Mouse (Mus musculus): ENCODE results near the gene Hist3h2ba. TPM values are rescaled to one million over a fixed set of nuclear protein-coding genes. Genes with fewer than 3 reads are reported as not detected.

The Hist3h2ba gene
- polyA plus RNA-seq, 1 experiment from 2014 or later = 31.7 TPM

- no peak overlapping the region for H3K4me3 ChIP-seq
- peak overlapping the region; percentile 5; the same call in 1 of the 2 replicates for H3K27ac ChIP-seq
- no peaks in the 10 kb centered on the region for H3K27me3 ChIP-seq
- peaks cover 52% of the 10 kb centered on the region for H3K36me3 ChIP-seq
- H3K4me1 ChIP-seq = peaks cover 35% of the 10 kb centered on the region
- no peak overlapping the region for H3K4me2 ChIP-seq
- WGBS = 86% methylated on average over 18 of the region's 18 CpGs
- no peak overlapping the region for H3K9ac ChIP-seq
- ATAC-seq (ENCODE audit: insufficient number of reproducible peaks, low FRiP score, low TSS enrichment, low read depth) = no peak
- no peaks in the 10 kb centered on the region for H3K9me3 ChIP-seq
Observed at GRCm38 (mm10) chr11:58982471-58983097, 33.9 kb downstream of the Hist3h2ba start.

GRCm38 (mm10) chr11:58983691-58984341 lies 35.1 kb downstream of the Hist3h2ba start:
- peaks cover 33% of the 10 kb centered on the region for H3K4me1 ChIP-seq
- H3K9me3 ChIP-seq = no peaks in the 10 kb centered on the region
- peaks cover 61% of the 10 kb centered on the region for H3K36me3 ChIP-seq
- H3K27me3 ChIP-seq = no peaks in the 10 kb centered on the region
- no peak overlapping the region for H3K4me2 ChIP-seq
- 89% methylated on average over 6 of the region's 6 CpGs for WGBS
- no peak overlapping the region for H3K27ac ChIP-seq
- H3K9ac ChIP-seq = no peak overlapping the region
- no peak for ATAC-seq (ENCODE audit: insufficient number of reproducible peaks, low FRiP score, low TSS enrichment, low read depth)
- no peak overlapping the region for H3K4me3 ChIP-seq

GRCm38 (mm10) chr11:58984657-58985056 lies 35.9 kb downstream of the Hist3h2ba start:
- Histone ChIP-seq H3K4me1 (peaks cover 25% of the 10 kb centered on the region), H3K27me3 (no peaks in the 10 kb centered on the region), H3K4me2 (no peak overlapping the region), H3K4me3 (no peak overlapping the region), H3K36me3 (peaks cover 70% of the 10 kb centered on the region), H3K9ac (no peak overlapping the region), H3K27ac (no peak overlapping the region), H3K9me3 (no peaks in the 10 kb centered on the region)
- no peak for ATAC-seq (ENCODE audit: insufficient number of reproducible peaks, low FRiP score, low TSS enrichment, low read depth)
- 95% methylated on average over 7 of the region's 7 CpGs for WGBS

- no peaks in the 10 kb centered on the region for H3K9me3 ChIP-seq
- no peaks in the 10 kb centered on the region for H3K27me3 ChIP-seq
- ATAC-seq (ENCODE audit: insufficient number of reproducible peaks, low FRiP score, low TSS enrichment, low read depth) = no peak
- H3K4me3 ChIP-seq = no peak overlapping the region
- H3K27ac ChIP-seq = no peak overlapping the region
- peaks cover 17% of the 10 kb centered on the region for H3K4me1 ChIP-seq
- no peak overlapping the region for H3K4me2 ChIP-seq
- no peak overlapping the region for H3K9ac ChIP-seq
- 86% methylated on average over 3 of the region's 3 CpGs for WGBS
- peaks cover 77% of the 10 kb centered on the region for H3K36me3 ChIP-seq
Observed at GRCm38 (mm10) chr11:58985299-58985917, 36.7 kb downstream of the Hist3h2ba start.

GRCm38 (mm10) chr11:58989166-58989565 lies 40.4 kb downstream of the Hist3h2ba start:
- no peak overlapping the region for H3K4me2 ChIP-seq
- H3K27me3 ChIP-seq = peaks cover 10% of the 10 kb centered on the region
- no peak for ATAC-seq (ENCODE audit: insufficient number of reproducible peaks, low FRiP score, low TSS enrichment, low read depth)
- H3K9ac ChIP-seq = no peak overlapping the region
- H3K27ac ChIP-seq = no peak overlapping the region
- no peak overlapping the region for H3K4me3 ChIP-seq
- H3K9me3 ChIP-seq = no peaks in the 10 kb centered on the region
- H3K36me3 ChIP-seq = peaks cover 66% of the 10 kb centered on the region
- peaks cover 2% of the 10 kb centered on the region for H3K4me1 ChIP-seq
- 89% methylated on average over 4 of the region's 4 CpGs for WGBS

DNA sequence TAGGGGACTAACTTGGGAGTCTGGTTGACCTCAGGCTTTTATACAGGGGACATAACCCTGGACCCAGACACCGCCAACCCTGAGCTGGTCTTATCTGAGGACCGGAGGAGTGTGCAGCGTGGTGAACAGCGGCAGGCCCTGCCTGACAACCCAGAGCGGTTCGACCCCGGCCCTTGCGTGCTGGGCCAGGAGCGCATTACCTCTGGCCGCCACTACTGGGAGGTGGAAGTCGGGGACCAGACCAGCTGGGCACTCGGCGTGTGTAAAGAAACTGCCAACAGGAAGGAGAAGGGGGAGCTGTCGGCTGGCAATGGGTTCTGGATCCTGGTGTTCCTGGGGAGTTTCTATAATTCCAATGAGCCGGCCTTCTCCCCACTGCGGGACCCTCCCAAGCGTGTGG lies 41.4 kb downstream of the Hist3h2ba start:
- no peaks in the 10 kb centered on the region for H3K9me3 ChIP-seq
- peaks cover 57% of the 10 kb centered on the region for H3K36me3 ChIP-seq
- no peak overlapping the region for H3K27ac ChIP-seq
- H3K4me1 ChIP-seq = peaks cover 7% of the 10 kb centered on the region
- WGBS = 88% methylated on average over 17 of the region's 17 CpGs
- peaks cover 19% of the 10 kb centered on the region for H3K27me3 ChIP-seq
- H3K9ac ChIP-seq = no peak overlapping the region
- H3K4me3 ChIP-seq = no peak overlapping the region
- ATAC-seq (ENCODE audit: insufficient number of reproducible peaks, low FRiP score, low TSS enrichment, low read depth) = no peak
- H3K4me2 ChIP-seq = no peak overlapping the region

DNA sequence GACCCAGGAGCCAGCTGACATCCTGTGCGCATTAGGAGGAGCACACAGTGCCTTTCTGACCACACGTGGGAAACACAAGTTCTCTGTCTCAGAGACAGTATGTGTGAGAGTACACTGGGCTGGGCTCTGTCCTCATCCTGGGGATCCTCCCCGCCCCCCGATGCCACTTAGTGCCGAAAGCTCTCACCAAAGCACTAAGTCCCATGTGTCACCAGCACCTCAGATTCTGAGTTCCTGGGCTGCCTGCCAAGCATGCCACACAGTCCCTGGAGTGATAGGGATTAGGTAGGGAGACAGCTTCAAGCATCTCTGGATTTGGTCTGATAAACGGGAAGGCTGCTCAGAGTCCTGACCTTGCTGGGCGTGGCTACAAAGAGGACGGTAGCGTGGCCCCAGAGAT lies 42.1 kb downstream of the Hist3h2ba start:
- H3K4me1 ChIP-seq = peaks cover 7% of the 10 kb centered on the region
- peaks cover 25% of the 10 kb centered on the region for H3K27me3 ChIP-seq
- no peak overlapping the region for H3K4me3 ChIP-seq
- H3K36me3 ChIP-seq = peaks cover 50% of the 10 kb centered on the region
- no peak overlapping the region for H3K4me2 ChIP-seq
- no peak overlapping the region for H3K27ac ChIP-seq
- ATAC-seq (ENCODE audit: insufficient number of reproducible peaks, low FRiP score, low TSS enrichment, low read depth) = no peak
- no peak overlapping the region for H3K9ac ChIP-seq
- H3K9me3 ChIP-seq = no peaks in the 10 kb centered on the region
- 80% methylated on average over 9 of the region's 9 CpGs for WGBS

DNA sequence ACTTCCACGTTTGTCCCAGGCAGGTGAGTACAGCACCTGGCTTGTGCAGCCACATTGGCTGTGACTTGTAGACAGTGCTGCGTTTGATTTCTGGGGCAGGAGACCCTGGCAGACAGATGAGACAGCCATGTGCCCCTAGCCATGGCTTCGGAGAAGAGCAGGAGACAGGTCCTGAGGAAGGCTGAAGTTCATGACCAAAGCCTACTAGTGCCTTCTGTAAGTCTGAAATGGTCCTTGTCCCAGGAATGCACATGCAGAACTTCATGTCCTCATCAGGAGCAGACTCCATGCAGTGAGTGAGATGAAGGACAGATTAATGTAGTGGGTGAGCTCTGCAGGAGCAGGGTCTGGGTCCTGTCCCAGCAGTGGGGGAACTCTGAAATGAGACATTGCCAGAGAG lies 43.2 kb downstream of the Hist3h2ba start:
- Histone ChIP-seq H3K36me3 (peaks cover 39% of the 10 kb centered on the region), H3K9ac (no peak overlapping the region), H3K4me2 (no peak overlapping the region), H3K4me3 (no peak overlapping the region), H3K27ac (no peak overlapping the region), H3K27me3 (peaks cover 37% of the 10 kb centered on the region), H3K4me1 (peaks cover 7% of the 10 kb centered on the region), H3K9me3 (no peaks in the 10 kb centered on the region)
- no peak for ATAC-seq (ENCODE audit: insufficient number of reproducible peaks, low FRiP score, low TSS enrichment, low read depth)
- 74% methylated on average over 3 of the region's 3 CpGs for WGBS

DNA sequence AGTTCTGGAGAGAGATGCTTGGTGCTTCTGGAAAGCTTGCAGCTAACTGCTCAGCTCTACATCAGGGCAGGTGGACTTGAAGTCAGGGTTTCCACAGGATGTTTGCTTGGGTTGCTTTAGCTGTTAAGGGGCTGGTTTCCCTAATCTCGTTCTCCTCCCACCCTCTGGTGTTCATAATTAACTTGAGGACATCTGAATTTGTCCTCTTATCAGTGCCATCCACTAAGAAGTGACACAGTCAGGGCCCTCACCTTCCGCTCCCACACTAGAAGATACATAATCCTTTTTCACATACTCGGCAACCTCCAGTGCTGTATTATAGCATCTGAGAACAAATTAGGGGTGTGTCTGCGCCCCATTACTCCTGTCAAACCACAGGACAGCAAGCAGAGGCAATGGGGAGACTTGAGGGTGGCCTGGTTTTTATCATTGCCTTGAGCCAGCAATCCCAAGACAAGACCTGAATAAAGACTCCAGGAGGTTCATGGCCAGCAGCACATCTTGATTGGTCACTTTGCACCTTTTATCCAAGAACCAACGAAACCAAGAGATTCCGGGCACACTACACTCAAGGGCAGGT lies 44.5 kb downstream of the Hist3h2ba start:
- Histone ChIP-seq H3K4me2 (no peak overlapping the region), H3K27ac (no peak overlapping the region), H3K9ac (no peak overlapping the region), H3K4me3 (no peak overlapping the region), H3K36me3 (peaks cover 29% of the 10 kb centered on the region), H3K4me1 (peaks cover 7% of the 10 kb centered on the region), H3K27me3 (peaks cover 41% of the 10 kb centered on the region), H3K9me3 (no peaks in the 10 kb centered on the region)
- 79% methylated on average over 6 of the region's 6 CpGs for WGBS
- no peak for ATAC-seq (ENCODE audit: insufficient number of reproducible peaks, low FRiP score, low TSS enrichment, low read depth)

DNA sequence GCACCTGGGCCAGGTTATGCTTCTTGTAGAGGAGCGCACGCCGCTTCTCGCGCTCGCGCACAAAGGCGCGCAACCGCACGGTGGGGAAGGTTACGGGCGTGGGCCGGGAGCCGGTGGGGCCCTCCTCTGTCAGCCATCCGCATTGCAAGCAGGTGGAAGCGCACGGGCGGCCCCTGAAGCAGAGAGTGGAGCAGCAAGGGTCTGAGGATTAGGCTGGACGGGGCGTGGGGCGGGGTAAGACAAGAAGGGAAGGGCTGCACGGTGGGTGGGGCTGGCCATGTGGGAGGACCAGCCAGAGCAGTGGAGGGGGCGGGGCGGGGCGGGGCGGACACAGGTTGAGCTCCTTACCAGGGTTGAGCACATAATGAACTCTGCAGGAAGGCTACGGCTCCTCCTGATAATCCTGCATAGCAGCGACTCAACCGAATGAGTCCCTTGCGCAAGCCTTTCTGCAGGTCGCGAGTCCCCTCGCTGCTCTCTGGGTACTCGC lies 45.7 kb downstream of the Hist3h2ba start:
- H3K27ac ChIP-seq = no peak overlapping the region
- 3% methylated on average over 34 of the region's 35 CpGs for WGBS
- peak overlapping the region; percentile 61 for H3K4me2 ChIP-seq
- no peak overlapping the region for H3K9ac ChIP-seq
- peaks cover 12% of the 10 kb centered on the region for H3K4me1 ChIP-seq
- peaks cover 17% of the 10 kb centered on the region for H3K36me3 ChIP-seq
- no peaks in the 10 kb centered on the region for H3K9me3 ChIP-seq
- H3K27me3 ChIP-seq = peaks cover 41% of the 10 kb centered on the region
- H3K4me3 ChIP-seq = peak overlapping the region; percentile 34
- no peak for ATAC-seq (ENCODE audit: insufficient number of reproducible peaks, low FRiP score, low TSS enrichment, low read depth)

DNA sequence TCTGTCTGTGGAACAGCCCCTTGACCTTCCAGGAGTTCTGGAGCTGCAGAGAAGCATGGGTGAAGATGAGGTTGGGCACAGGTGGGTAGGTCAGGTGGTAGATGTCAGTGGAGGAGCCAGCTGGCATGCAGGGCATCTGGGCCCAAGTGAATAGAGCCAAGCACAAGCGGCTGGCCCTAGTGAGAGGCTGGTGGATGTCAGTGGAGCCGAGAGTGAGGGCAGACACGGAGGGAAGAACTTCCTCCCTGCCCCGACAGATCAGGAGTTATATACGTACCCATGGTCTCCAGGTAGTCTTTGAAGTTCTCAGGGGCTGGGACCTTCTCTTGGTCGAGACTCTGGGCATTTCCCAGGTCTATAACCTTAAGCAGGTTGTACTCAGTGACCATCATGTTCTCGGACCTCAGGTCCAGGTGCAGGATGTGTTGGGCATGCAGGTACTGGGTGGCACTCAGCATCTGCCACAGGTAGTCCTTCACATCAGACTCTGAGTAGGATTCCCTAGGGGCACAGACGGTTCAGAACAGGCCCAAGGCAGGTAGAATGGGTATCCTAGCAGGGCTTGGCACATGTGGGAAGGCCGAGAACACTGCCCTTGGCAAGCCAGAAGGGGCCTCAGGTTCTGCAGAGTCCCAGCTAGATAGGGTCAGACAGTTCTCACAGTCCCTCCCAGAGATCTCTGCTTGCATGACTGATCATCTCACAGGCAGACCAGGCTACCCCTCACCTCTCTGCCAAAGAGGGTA lies 46.5 kb downstream of the Hist3h2ba start:
- no peak overlapping the region for H3K9ac ChIP-seq
- peaks cover 13% of the 10 kb centered on the region for H3K4me1 ChIP-seq
- peaks cover 9% of the 10 kb centered on the region for H3K36me3 ChIP-seq
- peak overlapping the region; percentile 34; the same call in 1 of the 2 replicates for H3K4me3 ChIP-seq
- peaks cover 41% of the 10 kb centered on the region for H3K27me3 ChIP-seq
- no peaks in the 10 kb centered on the region for H3K9me3 ChIP-seq
- ATAC-seq (ENCODE audit: insufficient number of reproducible peaks, low FRiP score, low TSS enrichment, low read depth) = no peak
- no peak overlapping the region for H3K4me2 ChIP-seq
- WGBS = 74% methylated on average over 9 of the region's 9 CpGs
- H3K27ac ChIP-seq = no peak overlapping the region
